Mouse (Mus musculus): ENCODE data around the gene Atg4d.
"Not testable (repeated sequence)": the region's sequence is repeated elsewhere in the genome, so short reads cannot be mapped to it uniquely, and the experiment has no call there.

Atg4d gene

DNA sequence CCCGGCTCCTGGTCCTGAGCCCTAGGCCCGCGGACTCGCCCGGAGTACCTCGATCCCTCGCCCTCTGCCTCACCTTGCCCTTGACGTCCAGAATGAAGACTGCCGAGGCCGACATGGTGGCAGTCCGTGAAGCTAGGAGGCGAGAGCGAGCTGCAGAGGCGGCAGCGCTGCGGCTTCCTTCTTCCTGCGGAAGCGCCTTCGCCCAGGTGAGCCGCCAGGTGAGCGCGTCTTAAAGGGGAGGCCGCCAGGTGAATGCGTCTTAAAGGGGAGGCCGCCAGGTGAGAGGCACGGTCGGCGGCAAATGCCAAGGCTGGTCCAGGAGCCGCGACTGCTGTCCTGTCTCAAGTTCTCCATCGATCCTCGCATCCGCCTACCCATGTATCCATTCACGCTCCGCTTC lies 47.0 kb downstream of the Atg4d start, which contains the start of gene Ap1m2:
TSS of gene Ap1m2 (minus strand) at position 204 of the 400 bp plus-strand sequence.
- no peak for DNase-seq (ENCODE audit: inconsistent ontology term)

DNA sequence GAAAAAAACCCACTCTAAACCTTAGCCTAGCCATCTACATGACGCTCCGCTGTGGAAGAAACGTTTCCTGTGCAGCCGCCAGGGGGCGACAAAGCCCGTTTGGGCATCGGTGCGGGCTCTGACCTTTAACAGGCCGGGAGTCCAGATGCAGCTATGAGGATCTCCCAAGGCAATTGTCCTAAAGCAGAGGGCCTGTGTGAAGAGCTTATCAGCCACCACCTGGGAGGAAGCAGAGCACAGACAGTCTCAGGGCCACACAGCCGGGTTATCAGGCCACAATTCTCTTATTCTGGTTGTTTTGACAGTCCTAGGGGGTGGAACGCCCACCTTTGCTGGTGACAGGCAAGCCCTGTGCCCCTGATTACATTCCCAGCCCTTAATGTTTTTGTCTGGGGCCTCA lies 48.3 kb downstream of the Atg4d start:
- peak; percentile 81 for DNase-seq (ENCODE audit: inconsistent ontology term)

GRCm38 (mm10) chr9:21314367-21315140 lies 49.5 kb downstream of the Atg4d start:
- DNase-seq (ENCODE audit: inconsistent ontology term) = no peak

GRCm38 (mm10) chr9:21315421-21315820 lies 50.3 kb downstream of the Atg4d start:
- DNase-seq (ENCODE audit: inconsistent ontology term) = peak; percentile 60

DNA sequence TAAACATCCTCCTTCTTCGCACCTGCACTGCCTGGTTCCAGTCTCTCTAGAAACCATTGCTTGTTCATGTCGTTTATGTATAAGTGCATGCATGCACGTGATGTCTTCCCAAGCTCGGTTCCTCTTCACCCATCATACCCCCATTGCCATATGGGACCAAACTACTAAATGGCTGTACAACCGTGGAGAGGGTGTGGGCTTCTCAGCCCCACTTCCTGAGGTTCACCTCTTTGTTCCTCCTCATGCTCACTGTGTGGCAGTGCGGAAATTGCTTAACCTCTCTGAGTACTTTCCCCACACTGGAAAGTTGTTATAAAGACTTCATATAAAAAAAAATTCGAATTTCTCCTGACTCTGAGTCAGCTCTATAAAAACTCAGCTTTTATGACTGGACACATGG lies 51.6 kb downstream of the Atg4d start:
- DNase-seq (ENCODE audit: inconsistent ontology term) = no peak

- DNase-seq (ENCODE audit: inconsistent ontology term) = no peak
These were observed 53.7 kb downstream of the Atg4d start for GRCm38 (mm10) chr9:21318792-21319191.

- DNase-seq (ENCODE audit: inconsistent ontology term) = no peak
These were observed 54.4 kb downstream of the Atg4d start for GRCm38 (mm10) chr9:21319503-21319902.

GRCm38 (mm10) chr9:21320280-21320618 lies 55.2 kb downstream of the Atg4d start:
- DNase-seq (ENCODE audit: inconsistent ontology term) = peak; percentile 22

DNA sequence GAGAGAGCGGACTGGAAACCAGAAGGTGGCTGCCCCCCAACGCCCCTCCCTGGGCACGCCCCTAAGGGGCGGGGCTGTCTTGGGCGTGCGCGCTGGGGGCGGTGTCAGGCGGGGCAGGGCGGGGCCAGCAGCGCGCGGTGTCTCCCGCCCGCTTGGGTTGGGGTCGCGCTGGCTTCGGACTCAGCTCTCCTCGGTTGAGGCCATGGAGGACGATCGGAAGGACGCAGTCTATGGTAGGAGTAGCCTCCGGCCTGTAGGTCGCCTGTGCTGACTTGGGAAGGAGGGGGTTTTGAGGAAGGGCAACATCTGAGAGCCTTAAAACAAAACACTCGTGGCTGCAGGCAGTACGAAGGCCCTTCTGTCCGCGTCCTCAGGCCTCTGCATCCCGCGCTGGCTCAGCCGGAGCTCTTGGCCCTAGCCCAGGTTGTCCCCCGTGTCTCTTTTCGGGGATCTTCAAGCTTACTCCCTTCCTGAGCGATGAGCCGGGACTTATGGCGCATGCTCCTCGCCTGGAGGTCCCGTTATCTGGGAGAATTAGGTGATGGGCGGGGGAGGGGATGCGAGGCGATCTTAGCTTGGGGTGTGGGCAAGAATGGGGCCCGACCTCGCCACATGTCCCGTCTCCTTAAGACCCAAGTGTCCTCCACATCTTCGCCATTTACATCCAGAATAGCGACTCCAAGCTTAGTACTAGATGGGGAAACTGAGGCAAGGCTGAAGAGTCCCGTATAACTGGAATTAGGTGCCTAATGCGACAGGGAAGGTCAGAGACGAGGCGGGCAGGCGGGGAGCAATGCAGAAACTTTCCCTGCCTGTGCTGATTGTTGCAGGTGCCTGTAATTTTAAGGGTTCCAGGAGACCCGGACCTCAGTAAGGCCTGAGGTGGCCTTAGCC lies 55.8 kb downstream of the Atg4d start, which contains the start of gene Slc44a2:
TSS of gene Slc44a2 (plus strand) at position 80 of the 894 bp plus-strand sequence.
- DNase-seq (ENCODE audit: inconsistent ontology term) = peak; percentile 95

DNA sequence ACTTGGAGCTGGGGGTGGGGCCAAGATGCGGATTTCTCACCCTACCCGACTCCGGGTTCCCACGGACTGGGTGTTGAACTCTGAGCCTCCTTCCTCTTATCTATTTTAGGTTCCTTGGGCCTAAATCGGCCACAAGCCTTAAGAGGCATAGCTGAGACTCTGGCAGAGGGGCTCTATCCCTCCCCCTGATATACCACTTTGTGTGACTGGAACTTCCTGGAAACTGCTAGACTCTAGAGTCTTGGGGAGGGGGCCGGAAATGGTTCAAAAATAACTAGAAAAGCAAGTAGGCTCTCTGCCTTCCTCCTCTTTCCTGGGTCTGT lies 56.4 kb downstream of the Atg4d start:
- DNase-seq (ENCODE audit: inconsistent ontology term) = no peak

DNA sequence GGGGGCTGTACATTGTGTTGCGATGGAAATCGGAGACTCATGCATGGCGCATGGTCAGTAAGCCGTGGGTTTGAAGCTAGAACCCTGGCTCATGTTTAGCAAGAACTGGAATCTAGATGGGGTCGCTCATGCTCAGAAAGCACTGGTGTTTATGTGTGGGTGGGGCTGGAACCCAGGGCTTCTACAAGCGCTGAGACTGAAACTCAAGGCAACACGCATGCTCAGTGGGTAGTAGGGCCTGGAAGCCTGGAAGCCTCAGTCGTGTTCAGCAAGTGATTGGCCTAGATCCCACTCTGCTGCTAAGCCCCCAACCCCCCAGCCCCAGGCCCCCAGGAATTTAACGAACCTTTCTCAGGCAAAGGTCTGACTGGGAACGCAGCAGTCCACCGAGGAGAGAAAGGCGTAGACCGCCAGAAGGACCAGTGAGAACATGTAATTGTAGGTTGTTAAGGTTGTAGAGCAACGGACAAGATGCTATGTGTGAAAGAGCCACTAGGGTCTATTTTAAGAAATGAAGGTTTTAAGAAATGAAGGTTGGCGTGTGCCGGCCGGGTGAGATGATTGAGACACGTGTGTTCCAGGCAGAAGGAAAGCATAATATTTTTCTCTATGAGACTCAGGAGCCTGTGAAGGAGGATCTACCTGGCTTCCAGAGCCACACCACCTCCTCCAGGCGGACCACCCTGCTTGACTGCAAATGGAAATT lies 57.3 kb downstream of the Atg4d start:
- DNase-seq (ENCODE audit: inconsistent ontology term) = no peak

DNA sequence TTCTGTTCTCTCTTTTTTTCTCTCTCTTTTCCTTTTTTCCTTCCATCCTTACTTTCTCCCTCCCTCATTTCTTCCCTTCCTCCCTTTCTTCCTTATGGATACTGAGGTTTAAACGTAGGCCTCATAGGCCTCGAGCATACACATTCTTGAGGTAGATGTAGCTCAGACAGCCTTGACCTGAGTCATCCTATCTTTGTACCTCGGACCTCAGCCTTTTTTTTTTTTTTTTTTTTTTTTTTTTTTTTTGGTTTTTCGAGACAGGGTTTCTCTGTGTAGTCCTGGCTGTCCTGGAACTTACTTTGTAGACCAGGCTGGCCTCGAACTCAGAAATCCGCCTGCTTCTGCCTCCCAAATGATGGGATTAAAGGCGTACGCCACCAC lies 57.8 kb downstream of the Atg4d start:
- DNase-seq (ENCODE audit: inconsistent ontology term) = not testable (repeated sequence)

- DNase-seq (ENCODE audit: inconsistent ontology term) = no peak
These were observed 59.2 kb downstream of the Atg4d start for GRCm38 (mm10) chr9:21324269-21324668.

All from Muller cell, postnatal 12 days (primary cell).